18 mouse cellular contexts compared by ENCODE assay signal in genomic region chr11:49101500-49101899, GRCm38 (mm10). TPM values are rescaled to one million over a fixed set of nuclear protein-coding genes. Genes with fewer than 3 reads are reported as not detected.
DNase-seq lines count a peak whose midpoint lies in the region; ATAC-seq and TF ChIP-seq lines count a peak whose summit lies in the region.
"Had no signal": no experiment of that assay in that cellular context is flagged by ENCODE, and none has a peak within 500 bp of the region (broad histone marks: within the 10 kb centered on the region; RNA-seq: fewer than 3 reads in every experiment).

No protein-coding gene starts in this region.

- no peak overlapping the region for H3K4me2 ChIP-seq in stomach, embryonic 16.5 days (ENCODE audit: low read depth, low read length)
- no peak overlapping the region for H3K4me2 ChIP-seq in stomach, postnatal 0 days (replicated peaks; ENCODE audit: low read depth)

- no peak for TF ChIP-seq EP300 in stomach, postnatal 0 days (optimal IDR thresholded peaks at IDR 0.05)

- no peak for TF ChIP-seq POLR2A in bone marrow macrophage, adult 2 months (IDR thresholded peaks at IDR 0.05; ENCODE audit: borderline replicate concordance, low read depth, low read length)

- H3K36me3 ChIP-seq in stomach, embryonic 16.5 days (ENCODE audit: control insufficient read depth, insufficient read depth, low read length) = no peaks in the 10 kb centered on the region
- H3K36me3 ChIP-seq in stomach, postnatal 0 days (ENCODE audit: control insufficient read depth, insufficient read depth, low read length) = no peaks in the 10 kb centered on the region

- WGBS in stomach, embryonic 16.5 days = 31% methylated on average over 5 of the region's 5 CpGs
- WGBS in stomach, postnatal 0 days = 35% methylated on average over 5 of the region's 5 CpGs

- no peak overlapping the region for H3K4me3 ChIP-seq in stomach, embryonic 16.5 days (replicated peaks; ENCODE audit: low read length)
- no peak overlapping the region for H3K4me3 ChIP-seq in stomach, postnatal 0 days (ENCODE audit: low read depth, low read length)
- H3K4me3 ChIP-seq in bone marrow macrophage, adult 2 months (ENCODE audit: insufficient read depth, low read length) = peak overlapping the region; percentile 12; the same call in 1 of the 2 replicates
- H3K4me3 ChIP-seq: heart, adult 2 months had no signal

- ATAC-seq in stomach, embryonic 16.5 days (ENCODE audit: insufficient read depth, low FRiP score) = no peak
- ATAC-seq in stomach, postnatal 0 days (ENCODE audit: low FRiP score, low TSS enrichment) = no peak
- ATAC-seq in neutrophil, adult 5-6 weeks (ENCODE audit: extremely low read depth, insufficient number of reproducible peaks, low FRiP score, poor library complexity, severe bottlenecking) = peak; percentile 25; the same call in 1 of the 2 replicates
- ATAC-seq: inflammation-experienced regulatory T-cells, adult 6 months had no signal

- no peak for DNase-seq in stomach, postnatal 0 days (ENCODE audit: low spot score)
- peak; percentile 30 for DNase-seq in yolk sac, embryonic 10.5 days (ENCODE audit: low spot score)
- no peak for DNase-seq in kidney, adult 8-10 months
- DNase-seq in cerebellum, postnatal 14 days = no peak
- no peak for DNase-seq in layer of hippocampus, adult 8-10 months (ENCODE audit: low spot score in 2 of 2)
- DNase-seq: adrenal gland, postnatal 25 days; cerebellum, postnatal 36 days; heart, adult 2 months had no signal

- no peak overlapping the region for H3K27ac ChIP-seq in stomach, embryonic 16.5 days (ENCODE audit: low read length)
- H3K27ac ChIP-seq in stomach, postnatal 0 days (replicated peaks) = no peak overlapping the region
- H3K27ac ChIP-seq in bone marrow macrophage, adult 2 months (ENCODE audit: insufficient read depth, low read depth, low read length) = peak overlapping the region; percentile 75
- H3K27ac ChIP-seq: heart, adult 2 months; kidney, postnatal 0 days had no signal

- H3K9me3 ChIP-seq in stomach, embryonic 16.5 days (replicated peaks; ENCODE audit: control insufficient read depth, low read length) = no peaks in the 10 kb centered on the region
- H3K9me3 ChIP-seq in stomach, postnatal 0 days (ENCODE audit: control insufficient read depth, low read length) = no peaks in the 10 kb centered on the region

- no peak for TF ChIP-seq CTCF in stomach, postnatal 0 days (IDR thresholded peaks at IDR 0.05; ENCODE audit: low read depth)
- no peak for TF ChIP-seq CTCF in bone marrow macrophage, adult 2 months (IDR thresholded peaks at IDR 0.05; ENCODE audit: low read depth, low read length)

- no peaks in the 10 kb centered on the region for H3K4me1 ChIP-seq in stomach, embryonic 16.5 days (ENCODE audit: control insufficient read depth, insufficient read depth, low read length)
- no peaks in the 10 kb centered on the region for H3K4me1 ChIP-seq in stomach, postnatal 0 days (replicated peaks; ENCODE audit: control insufficient read depth, insufficient read depth)
- H3K4me1 ChIP-seq in bone marrow macrophage, adult 2 months (ENCODE audit: control insufficient read depth, insufficient read depth, low read length) = peaks cover 24% of the 10 kb centered on the region

- no peaks in the 10 kb centered on the region for H3K27me3 ChIP-seq in stomach, embryonic 16.5 days (ENCODE audit: control insufficient read depth, insufficient read depth, low read length)
- H3K27me3 ChIP-seq in stomach, postnatal 0 days (ENCODE audit: control insufficient read depth, insufficient read depth, low read length) = no peaks in the 10 kb centered on the region

- H3K9ac ChIP-seq in stomach, embryonic 16.5 days (ENCODE audit: low read length) = peak overlapping the region; percentile 23; the same call in 1 of the 2 replicates
- no peak overlapping the region for H3K9ac ChIP-seq in stomach, postnatal 0 days (ENCODE audit: low read length)

RNA-seq across cellular contexts. Expression of gene Olfr1396, which starts 13.2 kb away (rescaled TPM):
- polyA plus RNA-seq in stomach, embryonic 16.5 days (2015; fragmentation: Nextera tagmentation; extraction: Ambion mirVana) = not detected in 2 replicates
- 0.11 TPM in 1 of 2 replicates, not detected in the other for polyA plus RNA-seq in stomach, postnatal 0 days (2015; fragmentation: Nextera tagmentation; extraction: Ambion mirVana)
- not detected in 2 replicates for polyA plus RNA-seq in bone marrow macrophage, adult 2 months (2012; ENCODE audit: insufficient read depth, insufficient read length, missing spikeins)
- not detected in 2 replicates for total RNA-seq in neutrophil, adult 5-6 weeks (2017)
- total RNA-seq in layer of hippocampus, adult 8-10 months (2022) = not detected
- total RNA-seq: layer of hippocampus, postnatal 10 days; left cerebral cortex, postnatal 14 days had no signal
- polyA plus RNA-seq: forebrain, embryonic 11.5 days; kidney, postnatal 0 days; liver, embryonic 16.5 days had no signal

RNA-seq across cellular contexts. Expression of gene Ifi47, which starts 25.1 kb away (rescaled TPM):
- polyA plus RNA-seq in stomach, embryonic 16.5 days (2015; fragmentation: Nextera tagmentation; extraction: Ambion mirVana) = 1.8 and 2.7 TPM in 2 replicates
- polyA plus RNA-seq in stomach, postnatal 0 days (2015; fragmentation: Nextera tagmentation; extraction: Ambion mirVana) = 10.1 and 12.7 TPM in 2 replicates
- 49.2 and 51.9 TPM in 2 replicates for polyA plus RNA-seq in bone marrow macrophage, adult 2 months (2012; ENCODE audit: insufficient read depth, insufficient read length, missing spikeins)
- total RNA-seq in neutrophil, adult 5-6 weeks (2017) = 36.2 and 38.1 TPM in 2 replicates
- 1 to 10 TPM in 2 of 4 experiments, under 1 TPM in 2; 0.89 to 1.4 (median 1.1) TPM for total RNA-seq in layer of hippocampus, adult 8-10 months (2022)

RNA-seq across cellular contexts. Expression of gene Tgtp2, which starts 37.5 kb away (rescaled TPM):
- 0.41 TPM in 1 of 2 replicates, not detected in the other for polyA plus RNA-seq in stomach, embryonic 16.5 days (2015; fragmentation: Nextera tagmentation; extraction: Ambion mirVana)
- 0.69 and 1.2 TPM in 2 replicates for polyA plus RNA-seq in stomach, postnatal 0 days (2015; fragmentation: Nextera tagmentation; extraction: Ambion mirVana)
- polyA plus RNA-seq in bone marrow macrophage, adult 2 months (2012; ENCODE audit: insufficient read depth, insufficient read length, missing spikeins) = 11.8 and 21.4 TPM in 2 replicates
- 76.6 and 92.3 TPM in 2 replicates for total RNA-seq in neutrophil, adult 5-6 weeks (2017)
- under 1 TPM in 2 of 4 experiments, not detected in 2; 0.16 to 0.71 TPM for total RNA-seq in layer of hippocampus, adult 8-10 months (2022)
- polyA plus RNA-seq: forebrain, embryonic 11.5 days had no signal

RNA-seq across cellular contexts. Expression of gene Olfr1395, which starts 40.6 kb away (rescaled TPM):
- not detected in 2 replicates for polyA plus RNA-seq in stomach, embryonic 16.5 days (2015; fragmentation: Nextera tagmentation; extraction: Ambion mirVana)
- polyA plus RNA-seq in stomach, postnatal 0 days (2015; fragmentation: Nextera tagmentation; extraction: Ambion mirVana) = not detected in 2 replicates
- not detected in 2 replicates for polyA plus RNA-seq in bone marrow macrophage, adult 2 months (2012; ENCODE audit: insufficient read depth, insufficient read length, missing spikeins)
- not detected in 2 replicates for total RNA-seq in neutrophil, adult 5-6 weeks (2017)
- not detected for total RNA-seq in layer of hippocampus, adult 8-10 months (2022)
- total RNA-seq: adrenal gland, postnatal 25 days; heart, adult 2 months; heart, postnatal 25 days; layer of hippocampus, postnatal 10 days; left cerebral cortex, postnatal 14 days had no signal
- polyA plus RNA-seq: forebrain, embryonic 11.5 days; inflammation-experienced regulatory T-cells, adult 6 months; kidney, postnatal 0 days; liver, embryonic 16.5 days had no signal

RNA-seq across cellular contexts. Expression of gene 9930111J21Rik2, which starts 50.5 kb away (rescaled TPM):
- 1.1 and 1.3 TPM in 2 replicates for polyA plus RNA-seq in stomach, embryonic 16.5 days (2015; fragmentation: Nextera tagmentation; extraction: Ambion mirVana)
- polyA plus RNA-seq in stomach, postnatal 0 days (2015; fragmentation: Nextera tagmentation; extraction: Ambion mirVana) = 0.40 and 0.46 TPM in 2 replicates
- polyA plus RNA-seq in bone marrow macrophage, adult 2 months (2012; ENCODE audit: insufficient read depth, insufficient read length, missing spikeins) = 72.7 and 91.8 TPM in 2 replicates
- total RNA-seq in neutrophil, adult 5-6 weeks (2017) = 335 and 370 TPM in 2 replicates
- total RNA-seq in layer of hippocampus, adult 8-10 months (2022) = 1 to 10 TPM in 3 of 4 experiments, under 1 TPM in 1; 0.92 to 4.2 (median 2.6) TPM
